Mouse (Mus musculus): ENCODE measurements around the gene F2r. TPM values are rescaled to one million over a fixed set of nuclear protein-coding genes. Genes with fewer than 3 reads are reported as not detected.

The F2r gene
- polyA plus RNA-seq (2016; fragmentation: Nextera tagmentation; extraction: Ambion mirVana): 93.4 and 117 TPM in 2 replicates

DNA sequence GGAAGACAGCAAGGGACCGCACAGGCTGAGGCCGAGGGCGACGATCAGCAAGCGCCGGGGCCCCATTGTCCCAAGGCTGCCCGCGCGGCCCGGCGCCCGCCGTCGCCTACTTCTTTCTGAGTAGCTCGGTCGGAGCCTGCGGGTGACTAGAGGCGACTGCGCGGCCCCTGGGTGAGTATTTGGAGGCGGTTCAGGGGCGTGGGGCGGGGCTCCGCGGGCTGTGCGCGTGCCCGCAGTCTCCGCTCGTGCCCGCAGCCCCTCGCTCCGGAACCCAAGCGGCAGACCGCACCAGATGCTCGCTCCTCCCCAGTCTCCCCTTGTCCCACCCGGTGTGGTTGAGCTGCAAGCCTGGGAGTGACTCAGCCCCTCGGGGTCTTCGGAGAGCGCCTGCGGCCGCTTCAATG, at the start of gene F2r:
Gene F2r, minus strand, starts transcription at position 179 of the 404 bp plus-strand sequence.
- WGBS: under 1% methylated on average over 42 of the region's 42 CpGs
- peak within 1 kb of the TSS; percentile 97 for H3K27ac ChIP-seq
- no peaks in the 10 kb centered on the region for H3K27me3 ChIP-seq (ENCODE audit: insufficient read depth, poor library complexity, severe bottlenecking)
- H3K9me3 ChIP-seq: no peaks in the 10 kb centered on the region
- H3K4me1 ChIP-seq (replicated peaks): peaks cover 49% of the 10 kb centered on the region
- H3K36me3 ChIP-seq: peaks cover 26% of the 10 kb centered on the region
- DNase-seq (ENCODE audit: low spot score): peak; percentile 89
- H3K4me3 ChIP-seq: peak within 1 kb of the TSS; percentile 77

DNA sequence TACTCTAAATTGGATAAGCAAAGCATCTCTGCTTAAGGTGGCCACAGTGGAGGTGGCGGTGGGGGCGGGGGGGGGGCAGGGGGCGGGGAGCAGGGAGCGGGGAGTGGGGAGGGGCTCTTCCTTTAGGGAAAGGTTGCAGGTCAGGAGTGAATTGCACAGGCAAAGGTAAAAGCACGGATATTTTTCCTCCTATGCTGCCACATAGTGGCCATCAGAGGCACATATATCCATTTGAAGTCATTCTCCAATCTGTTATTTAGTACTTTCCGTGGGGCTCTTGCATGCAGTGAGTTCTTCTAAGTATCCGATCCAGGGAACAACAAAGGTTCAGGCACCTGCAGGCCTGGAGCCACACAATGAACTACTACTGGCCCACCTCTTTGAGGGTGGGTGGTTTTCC, 49.0 kb upstream of the F2r start:
- no peaks in the 10 kb centered on the region for H3K9me3 ChIP-seq
- H3K4me3 ChIP-seq: no peak overlapping the region
- no peak overlapping the region for H3K27ac ChIP-seq
- DNase-seq (ENCODE audit: low spot score): peak; percentile 13
- WGBS: 23% methylated on average over 7 of the region's 7 CpGs
- H3K4me1 ChIP-seq (replicated peaks): peaks cover 14% of the 10 kb centered on the region
- H3K36me3 ChIP-seq: peaks cover 83% of the 10 kb centered on the region
- no peaks in the 10 kb centered on the region for H3K27me3 ChIP-seq (ENCODE audit: insufficient read depth, poor library complexity, severe bottlenecking)

DNA sequence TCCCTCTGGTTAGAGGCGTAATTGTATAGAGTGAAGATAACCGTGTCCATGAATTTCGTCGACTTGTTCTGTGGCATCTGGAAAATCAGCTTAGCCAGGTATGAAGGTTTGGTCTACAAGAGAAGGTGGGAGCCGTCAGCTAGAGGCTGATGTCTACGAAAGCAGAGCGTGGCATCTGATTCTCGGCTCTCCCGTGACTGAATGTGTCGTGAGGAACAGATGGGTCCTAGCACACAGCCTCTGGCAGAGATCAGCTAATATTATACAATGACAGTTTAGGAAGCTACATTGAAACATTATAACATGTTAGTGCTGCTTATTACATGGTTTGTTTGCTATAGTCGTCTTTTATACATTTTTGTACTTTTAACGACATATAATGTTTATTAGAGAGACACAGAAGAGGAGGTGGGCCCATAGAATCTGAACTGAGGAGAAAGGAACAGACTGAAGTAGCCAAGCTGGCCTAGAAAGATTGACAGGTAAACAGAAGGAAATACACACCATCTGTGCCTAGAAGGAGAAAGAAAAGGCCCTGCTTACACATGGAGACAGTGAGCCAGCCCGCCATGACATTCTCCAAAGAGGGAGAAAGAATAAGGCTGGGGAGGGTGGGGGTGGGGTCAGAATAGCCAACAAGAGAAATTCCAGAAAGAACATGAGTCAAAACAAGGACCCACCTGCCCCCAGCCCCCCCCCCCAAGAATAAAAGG, 47.5 kb upstream of the F2r start:
- Histone ChIP-seq H3K36me3 (peaks cover 84% of the 10 kb centered on the region), H3K27ac (0 out of 2 replicates have a peak overlapping the region, but pooled peaks have one; percentile 29), H3K4me1 (replicated peaks) (peaks cover 14% of the 10 kb centered on the region), H3K27me3 (ENCODE audit: insufficient read depth, poor library complexity, severe bottlenecking) (no peaks in the 10 kb centered on the region), H3K9me3 (no peaks in the 10 kb centered on the region), H3K4me3 (no peak overlapping the region)
- 82% methylated on average over 13 of the region's 13 CpGs for WGBS
- DNase-seq (ENCODE audit: low spot score): no peak

DNA sequence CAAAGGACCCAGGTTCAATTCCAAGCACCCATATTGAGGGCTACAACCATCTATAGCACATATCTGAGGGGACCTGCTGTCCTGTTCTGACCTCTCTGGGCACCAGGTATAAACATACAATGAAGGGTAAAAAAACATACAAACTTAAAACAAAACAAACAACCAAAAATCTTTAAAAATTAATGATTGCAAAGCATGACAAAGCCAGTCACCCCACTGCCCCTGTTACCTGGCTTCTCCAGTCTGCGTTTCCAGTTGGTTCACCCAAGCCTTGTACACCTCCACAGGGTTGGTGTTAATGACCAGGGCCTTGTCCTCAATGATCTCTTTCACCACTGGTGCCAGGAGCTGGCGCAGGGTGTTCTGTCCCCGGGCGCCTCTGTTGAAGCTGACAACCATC, 45.5 kb upstream of the F2r start:
- Histone ChIP-seq H3K4me3 (no peak overlapping the region), H3K4me1 (replicated peaks) (peaks cover 14% of the 10 kb centered on the region), H3K9me3 (no peaks in the 10 kb centered on the region), H3K27ac (no peak overlapping the region), H3K36me3 (peaks cover 84% of the 10 kb centered on the region), H3K27me3 (ENCODE audit: insufficient read depth, poor library complexity, severe bottlenecking) (no peaks in the 10 kb centered on the region)
- no peak for DNase-seq (ENCODE audit: low spot score)
- WGBS: 96% methylated on average over 4 of the region's 4 CpGs

DNA sequence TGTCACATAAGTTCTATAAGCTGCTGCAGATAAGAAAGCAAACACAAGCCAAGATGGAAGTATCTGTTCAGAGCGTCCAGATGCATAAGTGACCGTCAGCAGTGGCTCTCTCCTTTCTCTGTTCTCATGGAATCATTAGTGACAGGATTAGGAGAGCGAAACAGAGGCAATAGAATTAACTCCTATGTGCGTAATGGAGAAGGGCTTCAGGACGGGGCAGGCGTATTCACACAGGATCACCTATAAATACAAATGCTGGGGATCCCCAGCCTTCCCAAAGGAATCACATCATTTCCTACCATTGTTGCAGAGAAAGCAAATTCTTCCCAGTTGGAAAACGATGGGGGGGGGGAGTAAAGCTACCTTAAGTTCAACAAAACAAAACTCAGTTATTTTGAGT, 41.1 kb upstream of the F2r start:
- no peak for DNase-seq (ENCODE audit: low spot score)
- Histone ChIP-seq H3K27ac (no peak overlapping the region), H3K36me3 (peaks cover 82% of the 10 kb centered on the region), H3K4me3 (no peak overlapping the region), H3K27me3 (ENCODE audit: insufficient read depth, poor library complexity, severe bottlenecking) (no peaks in the 10 kb centered on the region), H3K9me3 (no peaks in the 10 kb centered on the region), H3K4me1 (replicated peaks) (peaks cover 6% of the 10 kb centered on the region; the same call in 1 of the 2 replicates)
- 88% methylated on average over 7 of the region's 7 CpGs for WGBS

DNA sequence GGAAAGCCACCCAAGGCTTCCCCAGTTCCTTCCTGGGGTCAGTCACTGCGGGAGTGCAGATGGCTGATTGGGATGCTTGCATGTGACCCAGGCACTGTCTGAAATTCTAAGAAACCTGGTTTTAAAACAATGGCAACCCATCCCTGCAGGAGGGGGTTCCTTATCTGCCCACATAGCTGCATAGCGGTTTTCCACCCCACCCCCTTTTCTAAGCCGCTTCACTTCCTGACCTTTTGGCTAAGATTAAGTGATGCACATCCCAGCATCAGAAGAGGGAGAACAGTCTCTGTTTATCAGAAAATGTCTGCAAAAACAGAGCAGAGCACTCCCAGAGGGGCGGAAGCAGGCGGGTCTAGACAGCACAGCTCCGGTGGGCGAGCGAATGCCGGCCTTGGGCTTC, 38.9 kb upstream of the F2r start:
- Histone ChIP-seq H3K36me3 (peaks cover 62% of the 10 kb centered on the region), H3K9me3 (no peaks in the 10 kb centered on the region), H3K4me3 (no peak overlapping the region), H3K4me1 (replicated peaks) (peaks cover 6% of the 10 kb centered on the region; the same call in 1 of the 2 replicates), H3K27ac (no peak overlapping the region; the same call in 1 of the 2 replicates), H3K27me3 (ENCODE audit: insufficient read depth, poor library complexity, severe bottlenecking) (no peaks in the 10 kb centered on the region)
- WGBS: 66% methylated on average over 9 of the region's 9 CpGs
- no peak for DNase-seq (ENCODE audit: low spot score)

DNA sequence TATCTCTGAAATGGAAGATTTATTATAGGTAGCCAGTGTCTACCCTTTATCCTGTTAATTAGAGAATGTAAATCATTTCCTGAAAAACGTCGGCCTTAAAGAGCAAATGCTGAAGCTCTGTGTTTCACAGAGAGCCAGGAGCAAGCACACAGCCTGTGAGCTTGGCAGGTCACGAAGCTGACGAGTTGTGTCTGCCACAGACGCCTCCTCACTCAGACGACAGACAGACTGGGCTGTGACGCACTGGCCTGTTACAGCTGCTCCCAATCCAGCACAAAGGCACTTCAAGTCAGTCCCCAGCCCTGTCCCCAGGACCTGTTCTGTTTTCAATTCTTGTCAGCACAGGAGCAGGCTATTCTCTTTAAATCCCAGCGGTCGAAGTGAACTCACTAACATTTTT, 37.0 kb upstream of the F2r start:
- Histone ChIP-seq H3K9me3 (no peaks in the 10 kb centered on the region), H3K27ac (no peak overlapping the region), H3K27me3 (ENCODE audit: insufficient read depth, poor library complexity, severe bottlenecking) (no peaks in the 10 kb centered on the region), H3K4me3 (no peak overlapping the region), H3K36me3 (peaks cover 46% of the 10 kb centered on the region), H3K4me1 (replicated peaks) (peaks cover 6% of the 10 kb centered on the region; the same call in 1 of the 2 replicates)
- no peak for DNase-seq (ENCODE audit: low spot score)
- 57% methylated on average over 9 of the region's 9 CpGs for WGBS

DNA sequence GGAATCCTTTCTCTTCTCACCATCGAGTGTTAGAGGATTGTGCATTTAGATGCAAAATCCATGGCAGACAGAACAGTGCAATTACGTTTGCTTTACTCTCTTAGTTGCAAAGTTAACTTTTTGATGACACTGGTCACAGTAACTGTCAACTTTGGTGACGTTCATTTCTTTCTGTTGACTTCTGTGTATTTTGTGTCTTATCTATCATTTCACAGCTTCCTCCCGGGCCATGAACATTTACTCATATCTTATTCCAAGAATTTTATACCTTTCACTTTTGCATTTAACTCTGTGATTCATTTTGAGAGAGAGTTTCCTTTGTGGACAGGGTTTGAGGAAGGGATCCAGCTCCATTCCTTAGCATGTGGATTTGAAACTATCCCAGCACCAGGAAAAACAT, 35.4 kb upstream of the F2r start:
- DNase-seq (ENCODE audit: low spot score): no peak
- no peaks in the 10 kb centered on the region for H3K27me3 ChIP-seq (ENCODE audit: insufficient read depth, poor library complexity, severe bottlenecking)
- H3K9me3 ChIP-seq: no peaks in the 10 kb centered on the region
- H3K27ac ChIP-seq: no peak overlapping the region
- no peak overlapping the region for H3K4me3 ChIP-seq
- 89% methylated on average over 4 of the region's 4 CpGs for WGBS
- H3K4me1 ChIP-seq (replicated peaks): peaks cover 6% of the 10 kb centered on the region; the same call in 1 of the 2 replicates
- peaks cover 44% of the 10 kb centered on the region for H3K36me3 ChIP-seq

DNA sequence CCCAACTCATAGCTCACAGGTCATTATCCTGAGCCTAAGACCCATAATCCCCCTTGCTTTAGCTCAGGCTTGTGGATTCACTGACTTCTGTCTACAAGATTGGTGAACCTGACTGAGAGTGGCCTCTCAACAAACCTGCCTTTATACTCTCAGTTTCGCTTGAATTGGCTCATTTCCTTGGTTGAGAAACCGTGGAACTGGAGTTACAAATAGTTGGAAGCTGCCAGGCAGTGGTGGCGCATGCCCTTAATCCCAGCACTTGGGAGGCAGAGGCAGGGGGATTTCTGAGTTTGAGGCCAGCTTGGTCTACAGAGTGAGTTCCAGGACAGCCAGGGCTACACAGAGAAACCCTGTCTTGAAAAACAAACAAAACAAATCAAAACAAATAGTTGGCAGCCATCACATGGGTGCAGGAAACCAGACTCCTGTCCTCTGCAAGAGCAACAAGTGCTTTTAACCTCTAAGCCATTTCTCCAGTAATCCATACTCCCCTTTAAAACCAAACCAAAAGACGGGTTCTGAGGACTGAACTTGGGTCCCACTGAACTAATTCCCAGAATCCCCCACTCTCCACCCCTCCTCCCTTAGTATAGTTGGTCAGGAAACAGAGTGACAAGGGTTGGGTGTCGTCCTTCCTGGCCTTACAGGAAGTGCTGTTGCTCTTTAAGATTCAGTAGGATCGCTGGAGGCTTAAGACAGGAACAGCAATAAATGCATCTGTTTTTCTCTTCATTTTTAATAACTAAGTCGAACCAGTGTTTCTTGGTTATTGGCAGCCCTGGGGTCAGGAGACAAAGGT, 33.8 kb upstream of the F2r start:
- 0 out of 2 replicates have a peak, but pooled peaks cover under 1% of the 10 kb centered on the region for H3K4me1 ChIP-seq (replicated peaks)
- no peaks in the 10 kb centered on the region for H3K9me3 ChIP-seq
- no peak for DNase-seq (ENCODE audit: low spot score)
- H3K4me3 ChIP-seq: no peak overlapping the region
- H3K27me3 ChIP-seq (ENCODE audit: insufficient read depth, poor library complexity, severe bottlenecking): no peaks in the 10 kb centered on the region
- no peak overlapping the region for H3K27ac ChIP-seq
- 84% methylated on average over 7 of the region's 7 CpGs for WGBS
- H3K36me3 ChIP-seq: peaks cover 32% of the 10 kb centered on the region

DNA sequence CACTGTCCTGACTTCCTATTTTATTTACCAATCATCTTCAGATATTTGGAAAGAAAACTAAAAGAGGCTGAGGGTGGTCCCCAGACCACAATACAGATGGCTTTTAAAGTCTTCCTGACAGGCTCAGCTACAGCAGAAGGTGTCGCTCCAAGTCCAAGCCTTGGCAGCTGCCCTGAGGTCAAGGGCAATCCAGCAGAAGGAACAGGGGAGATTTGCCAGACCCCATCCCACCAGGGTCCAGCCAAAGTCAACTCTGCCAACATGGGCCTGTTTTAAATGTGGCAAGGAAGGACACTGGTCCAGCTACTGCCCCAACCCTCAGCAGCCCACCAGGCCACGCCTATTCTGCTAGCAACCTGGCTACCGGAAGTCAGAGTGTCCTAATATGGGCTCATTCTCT, 31.7 kb upstream of the F2r start:
- DNase-seq (ENCODE audit: low spot score): no peak
- H3K27ac ChIP-seq: no peak overlapping the region
- H3K27me3 ChIP-seq (ENCODE audit: insufficient read depth, poor library complexity, severe bottlenecking): no peaks in the 10 kb centered on the region
- peaks cover 41% of the 10 kb centered on the region for H3K36me3 ChIP-seq
- no peak overlapping the region for H3K4me3 ChIP-seq
- no peaks in the 10 kb centered on the region for H3K9me3 ChIP-seq
- 95% methylated on average over 3 of the region's 3 CpGs for WGBS
- no peaks in the 10 kb centered on the region for H3K4me1 ChIP-seq (replicated peaks)

DNA sequence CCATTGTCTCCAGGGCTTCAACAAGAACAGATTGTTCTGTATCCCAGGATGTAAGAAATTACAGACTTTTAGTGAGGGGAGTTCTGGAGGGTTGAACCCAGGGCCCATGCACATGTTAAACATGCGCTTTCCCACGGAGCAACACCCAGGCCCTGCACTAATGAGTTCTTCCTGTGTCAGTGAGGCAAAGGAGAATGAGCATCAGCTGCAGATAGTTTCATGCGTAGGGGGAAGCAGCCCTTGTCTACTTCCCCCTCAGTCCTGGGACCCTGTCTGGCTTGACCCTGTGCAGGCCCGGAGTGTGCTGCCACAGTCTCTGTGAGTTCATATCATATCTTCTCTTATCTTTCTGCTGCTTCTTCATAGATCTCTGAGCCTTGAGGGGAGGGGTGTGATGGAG, 29.0 kb upstream of the F2r start:
- Histone ChIP-seq H3K27me3 (ENCODE audit: insufficient read depth, poor library complexity, severe bottlenecking) (no peaks in the 10 kb centered on the region), H3K9me3 (no peaks in the 10 kb centered on the region), H3K27ac (no peak overlapping the region), H3K36me3 (peaks cover 56% of the 10 kb centered on the region), H3K4me1 (replicated peaks) (peaks cover 4% of the 10 kb centered on the region; the same call in 1 of the 2 replicates), H3K4me3 (no peak overlapping the region)
- DNase-seq (ENCODE audit: low spot score): no peak
- 90% methylated on average over 4 of the region's 4 CpGs for WGBS

DNA sequence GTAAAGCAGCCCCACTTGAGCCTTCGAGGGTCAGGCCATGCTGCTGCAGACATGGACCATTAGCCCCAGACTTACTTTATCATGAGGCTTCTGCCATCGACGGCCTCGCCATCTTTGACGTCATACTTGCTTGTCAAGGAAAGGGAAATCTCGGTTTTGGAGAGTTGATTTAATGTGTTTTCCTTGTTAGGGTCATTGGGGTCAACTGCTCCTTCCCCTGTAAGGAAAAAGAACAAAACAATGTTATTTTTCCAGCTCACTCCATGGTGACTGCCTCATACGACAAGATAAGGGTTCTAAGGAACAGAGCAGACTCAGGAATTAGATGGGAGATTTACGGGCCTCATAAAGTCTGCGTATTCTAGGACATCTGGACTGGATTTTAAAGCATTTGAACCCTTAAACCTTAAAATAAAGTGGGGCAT, 28.4 kb upstream of the F2r start:
- 71% methylated on average over 9 of the region's 9 CpGs for WGBS

DNA sequence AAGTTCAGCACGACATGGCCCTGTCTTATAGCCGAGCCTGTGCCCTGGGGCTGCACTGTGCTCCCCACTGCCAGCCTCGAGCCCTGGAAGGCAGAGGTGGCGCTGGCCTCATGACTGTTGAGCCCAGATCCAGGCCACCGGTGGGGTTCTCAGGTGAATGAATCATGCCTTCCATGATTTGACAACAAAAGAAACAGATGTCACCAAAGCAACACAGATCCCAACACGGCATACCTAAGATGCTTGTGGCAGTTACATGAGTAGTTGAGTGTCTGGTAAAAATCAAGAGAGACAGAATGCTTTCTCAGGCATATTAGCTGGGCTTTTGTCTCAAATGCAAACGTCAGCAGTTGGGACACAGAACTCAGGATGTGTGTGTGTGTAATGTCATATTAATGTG, 25.5 kb upstream of the F2r start:
- Histone ChIP-seq H3K27me3 (ENCODE audit: insufficient read depth, poor library complexity, severe bottlenecking) (no peaks in the 10 kb centered on the region), H3K4me1 (replicated peaks) (peaks cover 17% of the 10 kb centered on the region), H3K4me3 (no peak overlapping the region), H3K36me3 (peaks cover 49% of the 10 kb centered on the region), H3K27ac (peak overlapping the region; percentile 29; the same call in 1 of the 2 replicates), H3K9me3 (no peaks in the 10 kb centered on the region)
- 78% methylated on average over 7 of the region's 7 CpGs for WGBS
- DNase-seq (ENCODE audit: low spot score): no peak

More for the DNA sequence above, 28.4 kb upstream of the F2r start:
- no peak for DNase-seq (ENCODE audit: low spot score)
- Histone ChIP-seq H3K9me3 (no peaks in the 10 kb centered on the region), H3K4me3 (no peak overlapping the region), H3K27me3 (ENCODE audit: insufficient read depth, poor library complexity, severe bottlenecking) (no peaks in the 10 kb centered on the region), H3K27ac (no peak overlapping the region), H3K4me1 (replicated peaks) (peaks cover 4% of the 10 kb centered on the region; the same call in 1 of the 2 replicates), H3K36me3 (peaks cover 57% of the 10 kb centered on the region)

All from hindbrain, embryonic 10.5 days (tissue).